Mouse (Mus musculus) neutrophil, adult 5-6 weeks (primary cell): ENCODE measurements around the gene Thnsl2. TPM values are rescaled to one million over a fixed set of nuclear protein-coding genes. Genes with fewer than 3 reads are reported as not detected.

ENCODE experiments used
- ATAC-seq: fragments of 151-379, 151-347 bp; 2 replicates; pipeline ENCODE4 v1.8.0; 2017; ENCODE audit warnings: mild to moderate bottlenecking, moderate TSS enrichment; ENCODE audit not compliant: insufficient number of reproducible peaks, poor library complexity, low FRiP score, severe bottlenecking; ENCODE audit errors: extremely low read depth
- total RNA-seq: library from RNA; stranded (forward); fragments of 200-1000 nt; gene quantifications from 2 replicates; pipeline ENCODE4 v1.2.3, GENCODE M21; 2017

The Thnsl2 gene
- total RNA-seq, 1 experiment from 2014 or later, result not detected

- ATAC-seq, result no peak
Observed at GRCm38 (mm10) chr6:71143154-71143893, 915 bp downstream of the Thnsl2 start.

DNA sequence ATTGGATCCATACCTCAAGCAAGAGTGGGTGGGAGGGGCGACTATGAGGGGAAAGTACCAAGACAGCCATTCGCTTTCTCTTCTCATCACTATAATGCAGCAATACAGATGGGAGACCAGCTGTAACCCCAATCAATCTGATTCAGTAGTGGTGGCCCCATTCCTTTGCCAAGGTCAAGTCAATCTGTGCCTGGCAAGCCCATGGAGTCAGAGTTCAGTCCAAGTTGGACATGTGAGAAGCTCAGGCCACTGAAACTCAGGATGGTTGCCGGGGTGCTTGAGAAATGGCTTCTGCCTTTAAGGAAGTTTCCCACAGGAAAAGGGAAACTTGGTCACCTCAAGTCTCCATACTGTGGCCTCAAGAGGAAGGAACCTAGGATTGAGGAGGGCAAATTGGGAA, 9.2 kb downstream of the Thnsl2 start:
- no peak for ATAC-seq

DNA sequence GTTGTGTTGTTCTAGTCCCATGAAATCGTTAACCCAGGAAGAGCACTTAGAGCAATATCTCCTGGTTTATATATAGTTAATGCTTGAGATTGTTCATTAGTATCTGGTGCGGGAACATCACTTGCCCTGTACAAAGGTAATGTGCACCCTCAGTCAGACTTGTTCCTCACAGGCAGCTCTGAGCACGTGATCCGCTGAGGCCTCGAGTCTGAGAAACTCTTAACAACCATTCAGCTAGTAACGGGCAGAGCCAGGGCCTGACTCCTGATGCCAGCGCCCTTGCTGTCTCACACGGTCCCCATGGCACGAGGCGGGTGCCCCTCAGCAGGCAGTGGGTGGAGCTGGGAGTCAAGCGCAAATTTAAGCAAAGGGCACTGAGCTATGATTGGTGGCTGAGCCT, 10.7 kb downstream of the Thnsl2 start:
- ATAC-seq, result no peak

- no peak for ATAC-seq
Observed at GRCm38 (mm10) chr6:71131038-71131437, 13.2 kb downstream of the Thnsl2 start.

DNA sequence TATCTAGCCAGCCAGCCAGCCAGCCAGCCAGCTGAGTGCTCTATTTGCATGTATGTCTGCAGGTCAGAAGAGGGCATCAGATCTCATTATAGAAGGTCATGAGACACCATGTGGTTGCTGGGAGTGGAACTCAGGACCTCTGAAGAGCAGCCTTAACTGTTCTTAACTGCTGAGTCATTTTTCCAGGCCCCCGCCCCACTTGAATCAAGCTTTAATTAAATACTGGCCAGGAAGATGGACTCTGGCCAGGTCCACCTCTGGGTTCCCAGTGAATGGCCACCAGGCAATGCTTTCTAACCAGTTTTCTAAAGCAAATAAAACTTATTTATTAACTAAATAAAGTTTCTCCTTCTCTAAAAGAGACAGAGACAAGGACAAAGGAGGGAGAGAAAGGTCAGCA, 14.0 kb downstream of the Thnsl2 start:
- ATAC-seq, result no peak

- ATAC-seq, result no peak
Observed at GRCm38 (mm10) chr6:71129071-71129470, 15.2 kb downstream of the Thnsl2 start.

- no peak for ATAC-seq
Observed at GRCm38 (mm10) chr6:71126290-71126689, 17.9 kb downstream of the Thnsl2 start.

GRCm38 (mm10) chr6:71125043-71125893, 19.0 kb downstream of the Thnsl2 start:
- ATAC-seq, result no peak; the same call in 1 of the 2 replicates

DNA sequence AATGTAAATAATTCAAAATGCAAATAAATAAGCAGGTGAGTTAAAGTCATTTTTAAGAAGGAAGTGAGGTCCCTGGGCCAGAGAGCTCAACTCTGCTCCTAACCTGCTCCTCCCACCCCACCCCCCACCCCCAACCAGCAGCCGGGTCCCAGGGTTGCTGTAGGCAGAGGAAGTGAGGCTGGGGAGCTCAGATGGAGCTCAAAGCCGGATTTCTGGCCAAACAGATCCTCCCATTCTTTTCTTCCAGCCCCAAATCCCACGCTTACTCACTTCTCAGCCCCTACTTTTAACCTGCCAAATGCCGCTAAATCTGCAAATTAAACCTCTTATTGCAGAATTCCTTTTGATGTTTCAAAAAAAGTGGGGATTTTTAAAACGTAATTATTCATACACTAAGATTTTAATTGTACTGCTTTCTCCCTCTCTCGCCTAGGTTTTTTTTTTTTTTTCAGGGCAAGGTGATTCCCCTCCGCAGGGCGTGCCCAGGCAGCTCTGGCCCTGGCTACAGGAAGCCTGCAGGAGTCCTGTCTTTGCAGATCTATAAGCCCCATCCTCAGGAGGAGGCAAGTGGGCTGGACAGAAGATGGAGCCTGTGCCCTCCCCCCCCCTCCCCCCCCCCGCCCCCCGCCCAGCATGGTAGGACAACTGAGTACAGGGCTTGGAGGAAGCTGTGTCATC, 24.5 kb downstream of the Thnsl2 start:
- no peak for ATAC-seq

GRCm38 (mm10) chr6:71111419-71112113, 32.7 kb downstream of the Thnsl2 start:
- no peak for ATAC-seq

- no peak for ATAC-seq
Observed at GRCm38 (mm10) chr6:71106170-71106945, 37.9 kb downstream of the Thnsl2 start.

GRCm38 (mm10) chr6:71096126-71096525, 48.1 kb downstream of the Thnsl2 start:
- no peak for ATAC-seq

DNA sequence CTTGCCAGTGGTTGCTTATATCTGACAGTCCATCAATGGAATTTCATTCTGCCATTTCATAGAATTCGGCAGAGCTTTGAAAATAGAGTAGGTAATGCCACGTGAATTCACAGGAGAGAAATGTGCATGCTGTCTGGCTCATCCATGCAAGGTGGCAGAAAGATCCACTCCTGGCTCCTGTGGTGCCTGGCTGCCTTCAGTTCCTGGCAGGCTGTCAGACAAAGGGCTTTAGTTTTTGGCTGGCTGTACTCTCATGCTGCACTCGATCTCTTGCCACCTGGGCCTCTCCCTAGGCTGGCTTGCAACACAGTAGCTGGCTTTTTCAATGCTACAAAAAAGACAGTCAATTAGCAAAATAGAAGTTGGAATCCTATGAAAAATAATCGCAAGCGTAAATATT, 49.5 kb downstream of the Thnsl2 start:
- no peak for ATAC-seq

DNA sequence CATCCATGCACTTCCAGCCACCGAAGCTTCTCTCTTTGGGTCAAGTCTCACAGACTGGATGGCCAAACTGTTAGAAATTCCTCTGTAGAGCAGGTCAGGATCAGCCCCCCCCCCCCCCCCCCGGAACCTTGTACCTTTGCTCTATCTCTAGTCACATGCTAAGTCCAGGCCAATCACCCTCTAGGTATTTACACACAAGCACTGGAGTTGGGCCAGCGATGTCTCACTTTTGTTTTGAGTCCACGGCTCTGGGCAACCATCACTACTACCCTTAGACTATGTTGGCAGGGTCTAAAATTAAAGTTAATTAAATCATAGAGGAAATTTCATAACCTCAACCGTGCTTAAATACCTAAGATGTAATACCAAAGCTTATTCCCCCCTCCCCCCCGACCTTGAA, 50.6 kb downstream of the Thnsl2 start:
- no peak for ATAC-seq

GRCm38 (mm10) chr6:71090475-71090874, 53.8 kb downstream of the Thnsl2 start:
- ATAC-seq, result no peak

DNA sequence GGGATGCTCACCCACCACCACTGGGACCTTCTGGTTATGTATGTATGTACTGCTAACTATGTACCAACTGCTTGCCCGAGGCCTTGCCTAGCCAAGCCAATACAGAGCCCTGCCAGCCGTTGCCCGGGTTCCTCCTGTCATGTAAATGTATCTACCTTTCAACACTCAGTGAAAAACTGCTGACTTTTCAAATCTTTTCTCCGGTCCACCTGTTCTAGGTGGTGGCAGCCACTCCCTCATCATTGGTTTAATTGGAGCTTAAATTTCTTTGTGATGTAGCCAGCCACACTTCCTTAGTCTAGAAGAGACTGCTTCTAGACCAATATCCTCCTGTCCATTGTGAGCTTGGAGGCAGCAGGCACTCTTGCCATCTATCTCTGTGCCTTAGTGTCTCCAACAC, 54.5 kb downstream of the Thnsl2 start:
- no peak for ATAC-seq

DNA sequence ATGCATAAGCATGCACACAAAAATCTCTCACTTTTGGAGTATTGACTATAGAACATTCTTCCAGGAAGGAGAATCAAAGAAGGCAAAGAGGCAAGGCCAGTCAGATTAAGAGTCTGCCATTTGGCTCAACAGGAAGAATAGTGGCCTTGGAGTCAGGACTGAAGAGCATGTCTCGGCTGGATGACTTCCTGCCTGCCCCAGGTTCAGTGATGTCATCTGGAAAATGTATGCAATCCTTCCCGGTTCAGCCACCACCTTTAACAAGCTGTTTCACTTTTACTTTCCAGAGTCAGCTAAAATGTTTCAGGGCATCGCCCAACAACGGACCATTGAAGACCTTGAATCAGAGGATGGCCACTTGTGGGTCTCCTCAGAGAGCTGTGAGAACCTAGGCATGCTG, 55.2 kb downstream of the Thnsl2 start:
- no peak for ATAC-seq

- no peak for ATAC-seq
Observed at GRCm38 (mm10) chr6:71083441-71083840, 60.8 kb downstream of the Thnsl2 start.
